Mouse (Mus musculus) liver, embryonic 11.5 days (tissue): Measurements from ENCODE around the gene Jmjd1c. TPM values are rescaled to one million over a fixed set of nuclear protein-coding genes. Genes with fewer than 3 reads are reported as not detected.

Experiments used
- ATAC-seq: fragments of 200-750 bp; cut with Nextera tagmentation; replicated peaks from 2 replicates; pipeline ENCODE4 v1.8.0; 2017; ENCODE audit warnings: moderate number of reproducible peaks, mild to moderate bottlenecking, moderate TSS enrichment, moderate library complexity; ENCODE audit not compliant: low FRiP score
- DNase-seq: peaks from one replicate; pipeline ENCODE4 v3.0.0-alpha.2; 2017; ENCODE audit warnings: low spot score
- H3K27ac ChIP-seq: fragments of 300-500 bp; sonication (generic); 2 replicates; pipeline ENCODE4 v1.5.1; 2014; ENCODE audit warnings: mild to moderate bottlenecking, low read depth, low read length, control low read depth
- H3K27me3 ChIP-seq: fragments of 300-500 bp; sonication (generic); replicated peaks from 2 replicates; pipeline ENCODE4 v1.6.1; 2014; ENCODE audit warnings: low read length, mixed read lengths; ENCODE audit not compliant: control insufficient read depth, insufficient read depth
- H3K36me3 ChIP-seq: fragments of 300-500 bp; sonication (generic); 2 replicates; pipeline ENCODE4 v1.6.1; 2014; ENCODE audit warnings: mild to moderate bottlenecking, low read length, moderate library complexity, mixed read lengths; ENCODE audit not compliant: control insufficient read depth, insufficient read depth
- H3K4me1 ChIP-seq: fragments of 300-500 bp; sonication (generic); replicated peaks from 2 replicates; pipeline ENCODE4 v1.6.1; 2014; ENCODE audit warnings: low read length, mixed read lengths; ENCODE audit not compliant: control insufficient read depth, insufficient read depth
- H3K4me2 ChIP-seq: fragments of 300-500 bp; sonication (generic); 2 replicates; pipeline ENCODE4 v1.6.1; 2014; ENCODE audit warnings: mild to moderate bottlenecking, control low read depth, moderate library complexity
- H3K4me3 ChIP-seq: fragments of 300-500 bp; sonication (generic); 2 replicates; pipeline ENCODE4 v1.5.1; 2014; ENCODE audit warnings: low read depth, low read length, control low read depth
- H3K9ac ChIP-seq: fragments of 300-500 bp; sonication (generic); 2 replicates; pipeline ENCODE4 v1.6.1; 2014; ENCODE audit warnings: low read depth, low read length, control low read depth
- H3K9me3 ChIP-seq: fragments of 300-500 bp; sonication (generic); 2 replicates; pipeline ENCODE4 v1.6.1; 2016; ENCODE audit warnings: low read length, inconsistent platforms, mixed read lengths; ENCODE audit not compliant: control insufficient read depth
- WGBS: fragments of 180-500 bp; shearing (Covaris S2); extraction: QIAGEN DNeasy Blood & Tissue Kit; methylation state at CpG from one replicate; pipeline ENCODE4 v1.1.7; 2014; 5-methylcytosine and 5-hydroxymethylcytosine counted together
- polyA plus RNA-seq: library from polyadenylated mRNA; unstranded; fragments of >200 nt; fragmentation: Nextera tagmentation; extraction: Ambion mirVana; gene quantifications from 2 replicates; pipeline ENCODE4 v1.2.1, GENCODE M21; 2014

The Jmjd1c gene
- polyA plus RNA-seq, 1 experiment from 2014 or later, result 31.6 TPM

- no peaks in the 10 kb centered on the region for H3K36me3 ChIP-seq
- H3K27ac ChIP-seq, result no peak overlapping the region; the same call in 1 of the 2 replicates
- peak overlapping the region; percentile 48 for H3K4me2 ChIP-seq
- peaks cover 5% of the 10 kb centered on the region; the same call in 1 of the 2 replicates for H3K4me1 ChIP-seq
- no peaks in the 10 kb centered on the region for H3K9me3 ChIP-seq
- H3K4me3 ChIP-seq, result peak overlapping the region; percentile 24
- peak; percentile 36 for ATAC-seq
- H3K9ac ChIP-seq, result no peak overlapping the region
- no peaks in the 10 kb centered on the region for H3K27me3 ChIP-seq
- DNase-seq, result no peak
- WGBS, result 82% methylated on average over 17 of the region's 17 CpGs
Observed at GRCm38 (mm10) chr10:67297175-67297855, 201.4 kb downstream of the Jmjd1c start.

- Histone ChIP-seq H3K27me3 (no peaks in the 10 kb centered on the region), H3K9me3 (no peaks in the 10 kb centered on the region), H3K4me3 (no peak overlapping the region), H3K27ac (no peak overlapping the region), H3K36me3 (no peaks in the 10 kb centered on the region), H3K9ac (no peak overlapping the region), H3K4me2 (peak overlapping the region; percentile 15; the same call in 1 of the 2 replicates), H3K4me1 (peaks cover 5% of the 10 kb centered on the region; the same call in 1 of the 2 replicates)
- 58% methylated on average over 5 of the region's 5 CpGs for WGBS
- ATAC-seq (no peak), DNase-seq (no peak)
Observed at GRCm38 (mm10) chr10:67298856-67299255, 202.9 kb downstream of the Jmjd1c start.

- H3K4me1 ChIP-seq, result peaks cover 5% of the 10 kb centered on the region; the same call in 1 of the 2 replicates
- no peak overlapping the region for H3K4me2 ChIP-seq
- H3K4me3 ChIP-seq, result no peak overlapping the region
- H3K9ac ChIP-seq, result no peak overlapping the region
- DNase-seq (no peak), ATAC-seq (no peak)
- H3K27ac ChIP-seq, result no peak overlapping the region
- no peaks in the 10 kb centered on the region for H3K27me3 ChIP-seq
- WGBS, result 77% methylated on average over 4 of the region's 4 CpGs
- H3K36me3 ChIP-seq, result no peaks in the 10 kb centered on the region
- no peaks in the 10 kb centered on the region for H3K9me3 ChIP-seq
Observed at GRCm38 (mm10) chr10:67299285-67299684, 203.4 kb downstream of the Jmjd1c start.

- Histone ChIP-seq H3K9ac (no peak overlapping the region), H3K36me3 (no peaks in the 10 kb centered on the region), H3K4me2 (no peak overlapping the region), H3K27ac (no peak overlapping the region), H3K27me3 (no peaks in the 10 kb centered on the region), H3K9me3 (no peaks in the 10 kb centered on the region), H3K4me1 (peaks cover 5% of the 10 kb centered on the region; the same call in 1 of the 2 replicates), H3K4me3 (no peak overlapping the region)
- no peak; the same call in 1 of the 2 replicates for ATAC-seq
- 76% methylated on average over 6 of the region's 6 CpGs for WGBS
- no peak for DNase-seq
Observed at GRCm38 (mm10) chr10:67301046-67301445, 205.1 kb downstream of the Jmjd1c start.

DNA sequence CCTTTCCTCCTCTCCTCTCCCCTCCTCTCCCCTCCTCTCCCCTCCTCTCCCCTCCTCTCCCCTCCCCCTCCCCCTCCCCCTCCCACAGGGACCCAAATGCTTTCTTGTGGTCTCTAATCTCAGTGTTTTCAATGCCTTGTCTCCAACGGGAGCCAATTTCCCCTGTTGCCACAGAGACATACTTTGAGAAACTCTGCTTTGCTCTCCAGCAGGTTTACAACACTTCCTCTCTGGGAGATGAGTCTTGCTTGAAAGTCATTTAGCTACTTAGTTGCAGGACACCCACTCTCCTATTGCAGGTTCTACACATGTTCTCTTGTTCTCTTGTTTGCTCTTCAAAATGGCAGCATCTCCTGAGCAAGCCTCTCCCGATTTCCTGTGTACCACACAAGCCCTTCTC, 206.4 kb downstream of the Jmjd1c start:
- Histone ChIP-seq H3K4me2 (no peak overlapping the region), H3K36me3 (no peaks in the 10 kb centered on the region), H3K4me3 (no peak overlapping the region), H3K9ac (no peak overlapping the region), H3K27me3 (no peaks in the 10 kb centered on the region), H3K27ac (no peak overlapping the region), H3K4me1 (0 out of 2 replicates have a peak, but pooled peaks cover 3% of the 10 kb centered on the region), H3K9me3 (no peaks in the 10 kb centered on the region)
- 39% methylated on average over 2 of the region's 2 CpGs for WGBS
- DNase-seq (no peak), ATAC-seq (no peak)

Other genes starting within 250 kb of the Jmjd1c start
- gene Reep3, start 820 bp downstream of the Jmjd1c start, polyA plus RNA-seq, result 11.5 and 12.4 TPM in 2 replicates
- gene Nrbf2, start 189.2 kb downstream of the Jmjd1c start, polyA plus RNA-seq, result 39.2 and 44.0 TPM in 2 replicates